Mouse (Mus musculus) MEL (cell line): ENCODE measurements at regions not wholly inside any gene's neighbourhood (a gene's known extent, or its start where the extent isn't known, plus 50 kb on each side); places are given as distances from the start of the nearest gene placed in this dataset.

Experiments
- CHD2 ChIP-seq: IDR thresholded peaks from 2 replicates; pipeline ENCODE4 v1.6.1; 2011; ENCODE audit warnings: low read length, improper control_type of control experiment
- CTCF ChIP-seq, 3 experiments: IDR thresholded peaks in 2 of 3; conservative IDR thresholded peaks in 1 of 3; 2 replicates each; pipeline ENCODE4 v1.5.1; 2011 to 2012; ENCODE audit warnings: low read length in 3 of 3, low read depth in 2 of 3, mild to moderate bottlenecking in 2 of 3, improper control_type of control experiment in 1 of 3, inconsistent platforms in 1 of 3, mixed read lengths in 1 of 3, moderate library complexity in 1 of 3; ENCODE audit not compliant: control insufficient read depth in 1 of 3, insufficient read depth in 1 of 3, poor library complexity in 1 of 3, severe bottlenecking in 1 of 3
- E2F4 ChIP-seq: IDR thresholded peaks from 2 replicates; pipeline ENCODE4 v1.6.1; 2011; ENCODE audit warnings: low read depth, low read length, improper control_type of control experiment, borderline replicate concordance
- EP300 ChIP-seq, 2 experiments: IDR thresholded peaks; 2 replicates each; pipeline ENCODE4 v1.6.1; 2011; ENCODE audit warnings: improper control_type of control experiment in 2 of 2, low read length in 2 of 2, low read depth in 1 of 2, mild to moderate bottlenecking in 1 of 2
- MYC ChIP-seq: IDR thresholded peaks from 2 replicates; pipeline ENCODE4 v1.6.1; 2011; ENCODE audit warnings: low read depth, mild to moderate bottlenecking, low read length, improper control_type of control experiment, moderate library complexity
- POLR2A ChIP-seq, 2 experiments: IDR thresholded peaks; 2 replicates each; pipeline ENCODE4 v1.6.1; 2011 to 2012; ENCODE audit warnings: low read length in 2 of 2, mild to moderate bottlenecking in 2 of 2, control low read depth in 1 of 2, improper control_type of control experiment in 1 of 2, low read depth in 1 of 2, moderate library complexity in 1 of 2; ENCODE audit not compliant: control insufficient read depth in 1 of 2, insufficient read depth in 1 of 2, poor library complexity in 1 of 2
- RAD21 ChIP-seq: IDR thresholded peaks from 2 replicates; pipeline ENCODE4 v1.6.1; 2011; ENCODE audit warnings: mild to moderate bottlenecking, low read depth, low read length, improper control_type of control experiment
- TCF12 ChIP-seq: IDR thresholded peaks from 2 replicates; pipeline ENCODE4 v1.6.1; 2014; ENCODE audit warnings: low read depth, mild to moderate bottlenecking, inconsistent platforms, low read length, improper control_type of control experiment, moderate library complexity
- ZC3H11A ChIP-seq: IDR thresholded peaks from 2 replicates; pipeline ENCODE4 v1.6.1; 2012; ENCODE audit warnings: low read depth, mild to moderate bottlenecking, inconsistent platforms, low read length, improper control_type of control experiment
- ZNF384 ChIP-seq: IDR thresholded peaks from 2 replicates; pipeline ENCODE4 v1.6.1; 2012; ENCODE audit warnings: low read depth, mild to moderate bottlenecking, inconsistent platforms, low read length, improper control_type of control experiment

DNA sequence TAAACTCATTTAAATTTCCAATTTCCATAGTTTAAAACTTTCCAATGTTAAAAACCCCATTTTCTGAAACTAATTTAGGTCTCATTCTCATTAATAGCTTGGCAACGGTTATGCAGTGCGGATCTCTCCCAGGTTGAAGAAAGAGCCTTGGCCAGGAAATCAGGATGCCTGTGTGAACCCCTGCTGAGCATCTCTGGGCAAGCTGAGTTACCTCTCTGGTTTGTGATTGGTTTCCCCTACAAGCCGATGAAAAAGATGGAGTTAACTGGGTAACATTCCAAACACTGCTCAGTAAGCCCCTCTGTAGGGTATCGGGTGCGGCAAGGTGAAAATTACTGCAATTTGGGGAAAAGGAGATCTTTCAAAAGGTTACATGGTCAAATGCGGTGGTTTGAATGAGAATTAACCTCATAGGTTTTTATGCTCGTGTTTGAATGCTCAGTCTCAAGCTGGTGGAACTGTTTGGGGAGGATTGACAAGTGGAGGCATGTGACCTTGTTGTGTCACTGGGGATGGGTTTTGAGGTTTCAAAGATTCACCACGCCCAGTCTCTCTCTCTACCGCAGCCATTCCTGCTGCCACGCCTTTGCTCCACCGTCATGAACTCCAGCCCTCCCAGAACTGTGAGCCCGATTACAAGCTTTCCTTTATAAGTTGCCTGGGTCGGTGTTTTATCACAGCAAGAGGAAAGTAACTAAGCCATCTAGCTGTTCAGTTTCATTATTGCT lies 164.6 kb upstream of the Tle3 start:
- no peak for TF ChIP-seq E2F4
- no peak for TF ChIP-seq RAD21
- no peak for TF ChIP-seq CTCF (IDR thresholded peaks at IDR 0.05 in 2 of 3, conservative IDR thresholded peaks at IDR 0.05 in 1 of 3; ENCODE audit: control insufficient read depth in 1 of 3, insufficient read depth in 1 of 3, low read depth in 2 of 3, low read length in 3 of 3, poor library complexity in 1 of 3, severe bottlenecking in 1 of 3)
- no peak for TF ChIP-seq MYC
- no peak for TF ChIP-seq ZNF384
- TF ChIP-seq TCF12 = no peak
- no peak for TF ChIP-seq EP300 (IDR thresholded peaks at IDR 0.05; ENCODE audit: low read depth in 1 of 2, low read length in 2 of 2)
- TF ChIP-seq CHD2 = no peak
- TF ChIP-seq ZC3H11A = no peak
- TF ChIP-seq POLR2A (IDR thresholded peaks at IDR 0.05; ENCODE audit: control insufficient read depth in 1 of 2, insufficient read depth in 1 of 2, low read depth in 1 of 2, low read length in 2 of 2, poor library complexity in 1 of 2) = no peak
